Mouse (Mus musculus) intestine, postnatal 0 days (tissue): ENCODE results near the gene Gdf11. TPM values are rescaled to one million over a fixed set of nuclear protein-coding genes. Genes with fewer than 3 reads are reported as not detected.

Experiments used
- ATAC-seq: fragments of 200-750 bp; cut with Nextera tagmentation; 2 replicates; pipeline ENCODE4 v1.8.0; 2017; ENCODE audit warnings: mild to moderate bottlenecking, moderate TSS enrichment, moderate library complexity
- H3K27ac ChIP-seq: fragments of 300-500 bp; sonication (generic); 2 replicates; pipeline ENCODE4 v1.5.1; 2014; ENCODE audit warnings: mild to moderate bottlenecking, low read depth, low read length, moderate library complexity
- H3K27me3 ChIP-seq: fragments of 300-500 bp; sonication (generic); replicated peaks from 2 replicates; pipeline ENCODE4 v1.6.1; 2014; ENCODE audit warnings: low read length, mixed read lengths; ENCODE audit not compliant: control insufficient read depth, insufficient read depth
- H3K36me3 ChIP-seq: fragments of 300-500 bp; sonication (generic); 2 replicates; pipeline ENCODE4 v1.6.1; 2014; ENCODE audit warnings: mild to moderate bottlenecking, moderate library complexity; ENCODE audit not compliant: control insufficient read depth, insufficient read depth
- H3K4me1 ChIP-seq: fragments of 300-500 bp; sonication (generic); replicated peaks from 2 replicates; pipeline ENCODE4 v1.6.1; 2014; ENCODE audit warnings: antibody characterized with exemption, low read length, mixed read lengths; ENCODE audit not compliant: control insufficient read depth, insufficient read depth
- H3K4me2 ChIP-seq: fragments of 300-500 bp; sonication (generic); replicated peaks from 2 replicates; pipeline ENCODE4 v1.6.1; 2014; ENCODE audit warnings: low read depth, mild to moderate bottlenecking, moderate library complexity
- H3K4me3 ChIP-seq: fragments of 300-500 bp; sonication (generic); 2 replicates; pipeline ENCODE4 v1.5.1; 2014; ENCODE audit warnings: low read depth, low read length
- H3K9ac ChIP-seq: fragments of 300-500 bp; sonication (generic); 2 replicates; pipeline ENCODE4 v1.6.1; 2014; ENCODE audit warnings: mild to moderate bottlenecking, low read depth, low read length
- H3K9me3 ChIP-seq: fragments of 300-500 bp; sonication (generic); 2 replicates; pipeline ENCODE4 v1.6.1; 2016; ENCODE audit warnings: mixed run types; ENCODE audit not compliant: control insufficient read depth
- CTCF ChIP-seq: sonication (generic); IDR thresholded peaks from 2 replicates; pipeline ENCODE4 v1.5.1; 2016; ENCODE audit warnings: low read depth, mild to moderate bottlenecking, control low read depth, antibody characterized with exemption, moderate library complexity
- WGBS: fragments of 180-500 bp; shearing (Covaris S2); extraction: QIAGEN DNeasy Blood & Tissue Kit; methylation state at CpG from one replicate; pipeline ENCODE4 v1.1.7; 2014; 5-methylcytosine and 5-hydroxymethylcytosine counted together
- polyA plus RNA-seq: library from polyadenylated mRNA; unstranded; fragments of >200 nt; fragmentation: Nextera tagmentation; extraction: Ambion mirVana; gene quantifications from 2 replicates; pipeline ENCODE4 v1.2.1, GENCODE M21; 2015

The Gdf11 gene
- polyA plus RNA-seq, 1 experiment from 2014 or later: 0.99 TPM

- Histone ChIP-seq H3K9ac (no peak overlapping the region), H3K36me3 (peaks cover 41% of the 10 kb centered on the region), H3K4me3 (peak overlapping the region; percentile 87; the same call in 1 of the 2 replicates), H3K4me2 (peak overlapping the region; percentile 85), H3K9me3 (no peaks in the 10 kb centered on the region), H3K27ac (no peak overlapping the region), H3K4me1 (no peaks in the 10 kb centered on the region), H3K27me3 (no peaks in the 10 kb centered on the region)
- TF ChIP-seq CTCF: no peak
- WGBS: 84% methylated on average over 6 of the region's 6 CpGs
- ATAC-seq: no peak
Measured at GRCm38 (mm10) chr10:128911430-128911829, 19.9 kb upstream of the Gdf11 start.

- no peaks in the 10 kb centered on the region for H3K27me3 ChIP-seq
- H3K9ac ChIP-seq: peak overlapping the region; percentile 93
- H3K36me3 ChIP-seq: peaks cover 31% of the 10 kb centered on the region
- H3K4me2 ChIP-seq: peak overlapping the region; percentile 85
- H3K27ac ChIP-seq: peak overlapping the region; percentile 98
- H3K9me3 ChIP-seq: no peaks in the 10 kb centered on the region
- H3K4me1 ChIP-seq: no peaks in the 10 kb centered on the region
- TF ChIP-seq CTCF: no peak
- under 1% methylated on average over 59 of the region's 66 CpGs for WGBS
- peak overlapping the region; percentile 87 for H3K4me3 ChIP-seq
- peak; percentile 31; the same call in 1 of the 2 replicates for ATAC-seq
Measured at GRCm38 (mm10) chr10:128910066-128910841, 18.7 kb upstream of the Gdf11 start.

GRCm38 (mm10) chr10:128909567-128910028, 18.1 kb upstream of the Gdf11 start:
- H3K4me1 ChIP-seq: no peaks in the 10 kb centered on the region
- peak overlapping the region; percentile 85 for H3K4me2 ChIP-seq
- peaks cover 25% of the 10 kb centered on the region for H3K36me3 ChIP-seq
- no peaks in the 10 kb centered on the region for H3K27me3 ChIP-seq
- ATAC-seq: peak; percentile 68
- H3K27ac ChIP-seq: peak overlapping the region; percentile 98
- peak overlapping the region; percentile 87 for H3K4me3 ChIP-seq
- WGBS: 1% methylated on average over 35 of the region's 41 CpGs
- TF ChIP-seq CTCF: no peak
- peak overlapping the region; percentile 93 for H3K9ac ChIP-seq
- no peaks in the 10 kb centered on the region for H3K9me3 ChIP-seq

- H3K36me3 ChIP-seq: peaks cover 18% of the 10 kb centered on the region
- H3K9ac ChIP-seq: peak overlapping the region; percentile 93
- H3K27ac ChIP-seq: peak overlapping the region; percentile 98
- ATAC-seq: peak; percentile 71
- H3K4me2 ChIP-seq: peak overlapping the region; percentile 85
- TF ChIP-seq CTCF: no peak
- 31% methylated on average over 13 of the region's 13 CpGs for WGBS
- H3K4me1 ChIP-seq: no peaks in the 10 kb centered on the region
- H3K9me3 ChIP-seq: no peaks in the 10 kb centered on the region
- H3K27me3 ChIP-seq: no peaks in the 10 kb centered on the region
- peak overlapping the region; percentile 87 for H3K4me3 ChIP-seq
Measured at GRCm38 (mm10) chr10:128908778-128909448, 17.4 kb upstream of the Gdf11 start.

GRCm38 (mm10) chr10:128904812-128905211, 13.3 kb upstream of the Gdf11 start:
- H3K4me1 ChIP-seq: no peaks in the 10 kb centered on the region
- H3K4me3 ChIP-seq: no peak overlapping the region
- no peaks in the 10 kb centered on the region for H3K27me3 ChIP-seq
- H3K9me3 ChIP-seq: no peaks in the 10 kb centered on the region
- WGBS: 43% methylated on average over 5 of the region's 5 CpGs
- ATAC-seq: no peak
- H3K27ac ChIP-seq: no peak overlapping the region
- no peak overlapping the region for H3K9ac ChIP-seq
- no peaks in the 10 kb centered on the region for H3K36me3 ChIP-seq
- TF ChIP-seq CTCF: no peak
- H3K4me2 ChIP-seq: no peak overlapping the region

- Histone ChIP-seq H3K4me2 (no peak overlapping the region), H3K36me3 (no peaks in the 10 kb centered on the region), H3K9ac (no peak overlapping the region), H3K4me1 (no peaks in the 10 kb centered on the region), H3K27ac (no peak overlapping the region), H3K9me3 (no peaks in the 10 kb centered on the region), H3K4me3 (no peak overlapping the region), H3K27me3 (no peaks in the 10 kb centered on the region)
- 83% methylated on average over 3 of the region's 3 CpGs for WGBS
- TF ChIP-seq CTCF: no peak
- ATAC-seq: no peak
Measured at GRCm38 (mm10) chr10:128902409-128902988, 11.0 kb upstream of the Gdf11 start.
